Comparison of ENCODE assay signal across 15 mouse cellular contexts in genomic region chrX:78403346-78403745, GRCm38 (mm10). TPM values are rescaled to one million over a fixed set of nuclear protein-coding genes. Genes with fewer than 3 reads are reported as not detected.
A peak's percentile ranks its signal among the peaks of the same experiment; 100 is the strongest.
DNase-seq lines count a peak whose midpoint lies in the region.
"Not testable (repeated sequence)": the region's sequence is repeated elsewhere in the genome, so short reads cannot be mapped to it uniquely, and the experiment has no call there.
"Had no signal": no experiment of that assay in that cellular context is flagged by ENCODE, and none has a peak within 500 bp of the region (broad histone marks: within the 10 kb centered on the region; RNA-seq: fewer than 3 reads in every experiment).

No protein-coding gene starts in this region.

- DNase-seq in ES-CJ7 (ENCODE audit: low read depth, low spot score) (peak; percentile 12), ES-E14 (ENCODE audit: low read depth, low spot score) (peak; percentile 6), R1 (ENCODE audit: low read depth, low spot score) (peak; percentile 77), ZHBTc4 (ENCODE audit: low read depth, low spot score) (peak; percentile 52)

- not testable (repeated sequence) for H3K36me3 ChIP-seq in ES-E14 (ENCODE audit: control insufficient read depth, insufficient read depth, low read length, poor library complexity, severe bottlenecking)

- H3K27ac ChIP-seq in ES-E14 (ENCODE audit: insufficient read depth, low read depth, low read length, poor library complexity, severe bottlenecking): not testable (repeated sequence)

- H3K4me3 ChIP-seq in ES-E14 (ENCODE audit: insufficient read depth in 1 of 2, low read depth in 1 of 2, low read length in 2 of 2, poor library complexity in 1 of 2, severe bottlenecking in 1 of 2): not testable (repeated sequence)

- in situ Hi-C loops in ES-E14 (cut with MboI; ENCODE audit: low sequenced_read_pairs in 2 of 2, unreplicated experiment in 2 of 2): not testable (repeated sequence)

- H3K9ac ChIP-seq in ES-E14 (ENCODE audit: insufficient read depth, low read depth, low read length, poor library complexity, severe bottlenecking): not testable (repeated sequence)

- H3K9me3 ChIP-seq in ES-E14 (ENCODE audit: control insufficient read depth, insufficient read depth, low read depth, low read length): not testable (repeated sequence)

- not testable (repeated sequence) for H3K4me1 ChIP-seq in ES-E14 (ENCODE audit: control insufficient read depth in 2 of 2, insufficient read depth in 2 of 2, low read length in 2 of 2, poor library complexity in 1 of 2)

RNA-seq across cellular contexts. Expression of gene 4930480E11Rik, which starts 33.9 kb away (rescaled TPM):
- total RNA-seq in ES-E14 (2012; rRNA removed): not detected in 2 replicates
- total RNA-seq: adrenal gland, adult 18-20 months; adrenal gland, adult 2 months; adrenal gland, adult 8-10 months; adrenal gland, postnatal 10 days; adrenal gland, postnatal 14 days; adrenal gland, postnatal 25 days; adrenal gland, postnatal 36 days; adrenal gland, postnatal 4 days; CH12.LX; G1E; MEL had no signal

Comparison
In these comparisons a context has a peak if more than half of its experiments do, and no peak if none do; other contexts are left out.
1. DNase-seq: peak in every context shown above with its lines; median percentile 77 in R1; 52 in ZHBTc4; 12 in ES-CJ7; 6 in ES-E14.